Mouse (Mus musculus) liver, adult 2 months (tissue): ENCODE results near the gene Hapln2. TPM values are rescaled to one million over a fixed set of nuclear protein-coding genes. Genes with fewer than 3 reads are reported as not detected.
A peak's percentile ranks its signal among the peaks of the same experiment; 100 is the strongest.

ENCODE experiments used
- DNase-seq: peaks from one replicate; pipeline ENCODE4 v3.0.0-alpha.2; 2011; ENCODE audit warnings: low read depth, low spot score; ENCODE audit errors: extremely low read depth
- H3K27ac ChIP-seq: fragments of 200-500 bp; replicated peaks from 2 replicates; pipeline ENCODE4 v1.5.1; 2012; ENCODE audit warnings: low read depth, mild to moderate bottlenecking, control low read depth, inconsistent platforms, low read length; ENCODE audit not compliant: insufficient read depth
- H3K27me3 ChIP-seq: fragments of 200-500 bp; 2 replicates; pipeline ENCODE4 v1.6.1; 2012; ENCODE audit warnings: mild to moderate bottlenecking, moderate library complexity, low read length, inconsistent platforms; ENCODE audit not compliant: control insufficient read depth, insufficient read depth
- H3K36me3 ChIP-seq: fragments of 200-500 bp; 2 replicates; pipeline ENCODE4 v1.6.1; 2012; ENCODE audit warnings: low read length, inconsistent platforms; ENCODE audit not compliant: control insufficient read depth, insufficient read depth
- H3K4me1 ChIP-seq: fragments of 200-500 bp; 2 replicates; pipeline ENCODE4 v1.6.1; 2011; ENCODE audit warnings: low read length; ENCODE audit not compliant: control insufficient read depth, insufficient read depth
- H3K4me3 ChIP-seq: fragments of 200-500 bp; 2 replicates; pipeline ENCODE4 v1.5.1; 2011; ENCODE audit warnings: low read depth, mild to moderate bottlenecking, control low read depth, low read length, moderate library complexity; ENCODE audit not compliant: insufficient read depth
- H3K79me2 ChIP-seq: fragments of 200-500 bp; 2 replicates; pipeline ENCODE4 v1.6.1; 2012; ENCODE audit warnings: inconsistent platforms, mild to moderate bottlenecking, low read length, moderate library complexity; ENCODE audit not compliant: control insufficient read depth, insufficient read depth
- H3K9ac ChIP-seq: fragments of 200-500 bp; 2 replicates; pipeline ENCODE4 v1.6.1; 2012; ENCODE audit warnings: low read depth, mild to moderate bottlenecking, control low read depth, inconsistent platforms, low read length
- CTCF ChIP-seq: fragments of 200-500 bp; IDR thresholded peaks from 2 replicates; pipeline ENCODE4 v1.5.1; 2011; ENCODE audit warnings: low read depth, low read length, control low read depth
- POLR2A ChIP-seq: fragments of 200-500 bp; IDR thresholded peaks from 2 replicates; pipeline ENCODE4 v1.6.1; 2011; ENCODE audit warnings: low read length, control low read depth; ENCODE audit not compliant: insufficient read depth; ENCODE audit errors: extremely low read depth
- WGBS: fragments of 180-500 bp; shearing (Covaris S2); methylation state at CpG from one replicate; pipeline ENCODE4 v1.1.7; 2018; 5-methylcytosine and 5-hydroxymethylcytosine counted together
- polyA plus RNA-seq: library from polyadenylated mRNA; depleted of rRNA; stranded (reverse); fragments of >200 nt; gene quantifications from 2 replicates; pipeline ENCODE4 v1.2.3, GENCODE M21; 2012
- total RNA-seq: library from RNA; depleted of rRNA; stranded (reverse); fragments of >200 nt; gene quantifications from 2 replicates; pipeline ENCODE4 v1.2.3, GENCODE M21; 2014

Hapln2 gene
- total and polyA plus RNA-seq, 2 experiments = not detected

GRCm38 (mm10) chr3:87989935-87990334 is 37.4 kb downstream of the Hapln2 start:
- H3K27ac ChIP-seq = no peak overlapping the region
- WGBS = 36% methylated on average over 10 of the region's 10 CpGs
- H3K9ac ChIP-seq = no peak overlapping the region
- TF ChIP-seq POLR2A (no peak), CTCF (no peak)
- H3K36me3 ChIP-seq = no peaks in the 10 kb centered on the region
- H3K4me1 ChIP-seq = 0 out of 2 replicates have a peak, but pooled peaks cover 2% of the 10 kb centered on the region
- H3K4me3 ChIP-seq = no peak overlapping the region
- peaks cover 6% of the 10 kb centered on the region; the same call in 1 of the 2 replicates for H3K27me3 ChIP-seq
- no peak for DNase-seq
- no peaks in the 10 kb centered on the region for H3K79me2 ChIP-seq

- DNase-seq = no peak
- 11% methylated on average over 15 of the region's 15 CpGs for WGBS
- TF ChIP-seq CTCF (no peak), POLR2A (no peak)
- no peak overlapping the region for H3K9ac ChIP-seq
- no peak overlapping the region for H3K27ac ChIP-seq
- H3K27me3 ChIP-seq = peaks cover 6% of the 10 kb centered on the region; the same call in 1 of the 2 replicates
- H3K4me1 ChIP-seq = 0 out of 2 replicates have a peak, but pooled peaks cover 4% of the 10 kb centered on the region
- H3K4me3 ChIP-seq = no peak overlapping the region
- no peaks in the 10 kb centered on the region for H3K36me3 ChIP-seq
- H3K79me2 ChIP-seq = no peaks in the 10 kb centered on the region
Observed at GRCm38 (mm10) chr3:87988068-87988467, 39.3 kb downstream of the Hapln2 start.

- H3K4me1 ChIP-seq = peaks cover 7% of the 10 kb centered on the region; the same call in 1 of the 2 replicates
- no peak for DNase-seq
- H3K36me3 ChIP-seq = no peaks in the 10 kb centered on the region
- H3K79me2 ChIP-seq = no peaks in the 10 kb centered on the region
- H3K27me3 ChIP-seq = peaks cover 6% of the 10 kb centered on the region; the same call in 1 of the 2 replicates
- WGBS = 4% methylated on average over 15 of the region's 15 CpGs
- TF ChIP-seq CTCF = no peak
- no peak for TF ChIP-seq POLR2A
- peak overlapping the region; percentile 8; the same call in 1 of the 2 replicates for H3K4me3 ChIP-seq
- no peak overlapping the region for H3K27ac ChIP-seq
- no peak overlapping the region for H3K9ac ChIP-seq
Observed at GRCm38 (mm10) chr3:87987633-87988032, 39.8 kb downstream of the Hapln2 start.

GRCm38 (mm10) chr3:87986868-87987267 is 40.5 kb downstream of the Hapln2 start:
- no peaks in the 10 kb centered on the region for H3K79me2 ChIP-seq
- H3K9ac ChIP-seq = no peak overlapping the region
- H3K4me1 ChIP-seq = peaks cover 7% of the 10 kb centered on the region; the same call in 1 of the 2 replicates
- DNase-seq = peak; percentile 67
- under 1% methylated on average over 17 of the region's 17 CpGs for WGBS
- TF ChIP-seq CTCF (peak; percentile 96), POLR2A (no peak)
- H3K36me3 ChIP-seq = no peaks in the 10 kb centered on the region
- peak overlapping the region; percentile 44; the same call in 1 of the 2 replicates for H3K4me3 ChIP-seq
- no peak overlapping the region for H3K27ac ChIP-seq
- H3K27me3 ChIP-seq = peaks cover 6% of the 10 kb centered on the region; the same call in 1 of the 2 replicates

- Histone ChIP-seq H3K27ac (peak overlapping the region; percentile 28; the same call in 1 of the 2 replicates), H3K79me2 (no peaks in the 10 kb centered on the region), H3K36me3 (no peaks in the 10 kb centered on the region), H3K4me1 (peaks cover 12% of the 10 kb centered on the region; the same call in 1 of the 2 replicates), H3K4me3 (no peak overlapping the region), H3K9ac (no peak overlapping the region), H3K27me3 (peaks cover 6% of the 10 kb centered on the region; the same call in 1 of the 2 replicates)
- DNase-seq = no peak
- WGBS = 50% methylated on average over 12 of the region's 12 CpGs
- TF ChIP-seq CTCF (no peak), POLR2A (no peak)
Observed at GRCm38 (mm10) chr3:87985505-87986320, 41.7 kb downstream of the Hapln2 start.
